Mouse (Mus musculus): ENCODE measurements around the gene Cfap46.

DNA sequence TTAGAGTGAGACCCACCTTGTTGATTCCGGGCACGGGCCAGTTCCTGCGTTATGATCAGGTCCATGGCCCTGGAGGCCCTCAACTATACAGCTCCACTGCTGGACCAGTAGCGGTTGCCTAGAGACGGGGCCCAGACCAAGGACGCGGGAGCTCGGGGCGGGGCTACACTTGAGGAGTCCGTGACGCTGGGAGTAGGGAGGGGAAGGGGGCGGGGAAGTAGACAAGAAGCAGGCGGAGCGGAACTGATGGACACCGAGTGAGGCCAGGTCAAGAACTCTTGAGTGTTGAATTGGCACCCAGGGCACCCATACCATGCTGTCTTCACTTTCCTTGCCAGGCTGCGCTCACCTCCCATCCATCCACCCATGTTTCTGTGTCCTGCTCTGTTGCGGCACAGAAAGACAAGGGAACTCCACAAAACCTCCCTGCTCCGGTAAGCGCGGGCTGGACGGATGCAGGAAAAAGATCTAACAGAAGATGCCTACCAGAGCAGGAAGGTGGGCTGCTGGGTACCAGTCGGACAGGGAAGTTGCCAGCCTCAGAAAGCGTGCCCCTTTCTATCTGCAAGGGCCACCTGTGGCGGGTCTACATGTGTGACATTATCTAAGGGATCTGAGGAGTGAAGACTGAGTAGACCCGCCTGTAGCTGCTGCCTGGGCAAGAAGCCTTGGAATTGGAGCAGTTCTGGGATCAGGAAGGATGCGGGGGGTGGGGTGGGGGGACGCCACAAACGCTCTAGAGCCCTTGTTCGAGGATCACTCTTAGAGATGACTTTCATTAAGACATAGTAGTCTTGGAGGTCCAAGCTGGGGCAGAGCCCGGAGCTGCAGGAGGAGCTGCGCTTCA, at the start of gene Cfap46:
- TF ChIP-seq CTCF (IDR thresholded peaks at IDR 0.05; ENCODE audit: control insufficient read depth, insufficient read depth, low read length) (no peak), POLR2A (IDR thresholded peaks at IDR 0.05; ENCODE audit: borderline replicate concordance, control insufficient read depth, low read depth, low read length) (no peak)
